Mouse (Mus musculus) forebrain, embryonic 12.5 days (tissue): ENCODE results near the gene Tctex1d4. TPM values are rescaled to one million over a fixed set of nuclear protein-coding genes. Genes with fewer than 3 reads are reported as not detected.

ENCODE experiments used
- ATAC-seq: fragments of 200-750 bp; cut with Nextera tagmentation; 2 replicates; pipeline ENCODE4 v1.8.0; 2017; ENCODE audit warnings: moderate TSS enrichment; ENCODE audit not compliant: low FRiP score
- H3K27ac ChIP-seq: fragments of 300-500 bp; sonication (generic); 2 replicates; pipeline ENCODE4 v1.5.1; 2016; ENCODE audit warnings: mild to moderate bottlenecking
- H3K27me3 ChIP-seq: fragments of 300-500 bp; sonication (generic); 2 replicates; pipeline ENCODE4 v1.6.1; 2016; ENCODE audit warnings: mild to moderate bottlenecking
- H3K36me3 ChIP-seq: fragments of 300-500 bp; sonication (generic); replicated peaks from 2 replicates; pipeline ENCODE4 v1.6.1; 2016; ENCODE audit warnings: mild to moderate bottlenecking
- H3K4me1 ChIP-seq: fragments of 300-500 bp; sonication (generic); 2 replicates; pipeline ENCODE4 v1.6.1; 2016
- H3K4me2 ChIP-seq: fragments of 300-500 bp; sonication (generic); 2 replicates; pipeline ENCODE4 v1.6.1; 2016; ENCODE audit warnings: mild to moderate bottlenecking, moderate library complexity
- H3K4me3 ChIP-seq: fragments of 300-500 bp; sonication (generic); replicated peaks from 2 replicates; pipeline ENCODE4 v1.5.1; 2016; ENCODE audit warnings: mild to moderate bottlenecking
- H3K9ac ChIP-seq: fragments of 300-500 bp; sonication (generic); 2 replicates; pipeline ENCODE4 v1.6.1; 2016; ENCODE audit warnings: mild to moderate bottlenecking
- H3K9me3 ChIP-seq: fragments of 300-500 bp; sonication (generic); 2 replicates; pipeline ENCODE4 v1.6.1; 2016
- WGBS: fragments of 180-500 bp; shearing (Covaris S2); methylation state at CpG from one replicate; pipeline ENCODE4 v1.1.7; 2016; 5-methylcytosine and 5-hydroxymethylcytosine counted together
- polyA plus RNA-seq: library from polyadenylated mRNA; unstranded; fragments of >200 nt; fragmentation: Nextera tagmentation; extraction: Ambion mirVana; gene quantifications from 2 replicates; pipeline ENCODE4 v1.2.1, GENCODE M21; 2016

The Tctex1d4 gene
- polyA plus RNA-seq, 1 experiment from 2014 or later, result not detected

DNA sequence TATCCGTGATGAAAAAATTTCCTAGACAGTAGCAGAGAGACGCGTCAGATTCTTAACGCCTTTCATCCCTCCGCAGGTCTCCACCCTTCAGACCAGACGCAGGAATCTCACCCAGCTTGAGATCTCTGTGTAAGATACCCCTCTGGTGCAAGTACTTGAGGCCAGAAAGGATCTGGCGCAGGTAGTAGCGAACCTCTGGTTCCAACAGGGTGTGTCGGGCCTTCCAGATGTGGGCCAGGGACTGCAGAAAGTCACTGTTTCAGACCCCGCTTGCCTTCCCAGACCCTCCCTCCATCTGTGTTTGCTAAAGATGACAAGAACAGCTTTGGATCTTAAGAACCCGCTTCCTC lies 6.2 kb downstream of the Tctex1d4 start:
- Histone ChIP-seq H3K27ac (no peak overlapping the region), H3K4me1 (peaks cover 38% of the 10 kb centered on the region), H3K4me3 (peak overlapping the region; percentile 87), H3K27me3 (peaks cover 31% of the 10 kb centered on the region), H3K9me3 (no peaks in the 10 kb centered on the region), H3K9ac (peak overlapping the region; percentile 83), H3K4me2 (peak overlapping the region; percentile 93), H3K36me3 (peaks cover 22% of the 10 kb centered on the region)
- ATAC-seq, result no peak
- 5% methylated on average over 11 of the region's 11 CpGs for WGBS

GRCm38 (mm10) chr4:117133366-117133796 lies 6.8 kb downstream of the Tctex1d4 start:
- under 1% methylated on average over 41 of the region's 42 CpGs for WGBS
- peaks cover 38% of the 10 kb centered on the region for H3K4me1 ChIP-seq

DNA sequence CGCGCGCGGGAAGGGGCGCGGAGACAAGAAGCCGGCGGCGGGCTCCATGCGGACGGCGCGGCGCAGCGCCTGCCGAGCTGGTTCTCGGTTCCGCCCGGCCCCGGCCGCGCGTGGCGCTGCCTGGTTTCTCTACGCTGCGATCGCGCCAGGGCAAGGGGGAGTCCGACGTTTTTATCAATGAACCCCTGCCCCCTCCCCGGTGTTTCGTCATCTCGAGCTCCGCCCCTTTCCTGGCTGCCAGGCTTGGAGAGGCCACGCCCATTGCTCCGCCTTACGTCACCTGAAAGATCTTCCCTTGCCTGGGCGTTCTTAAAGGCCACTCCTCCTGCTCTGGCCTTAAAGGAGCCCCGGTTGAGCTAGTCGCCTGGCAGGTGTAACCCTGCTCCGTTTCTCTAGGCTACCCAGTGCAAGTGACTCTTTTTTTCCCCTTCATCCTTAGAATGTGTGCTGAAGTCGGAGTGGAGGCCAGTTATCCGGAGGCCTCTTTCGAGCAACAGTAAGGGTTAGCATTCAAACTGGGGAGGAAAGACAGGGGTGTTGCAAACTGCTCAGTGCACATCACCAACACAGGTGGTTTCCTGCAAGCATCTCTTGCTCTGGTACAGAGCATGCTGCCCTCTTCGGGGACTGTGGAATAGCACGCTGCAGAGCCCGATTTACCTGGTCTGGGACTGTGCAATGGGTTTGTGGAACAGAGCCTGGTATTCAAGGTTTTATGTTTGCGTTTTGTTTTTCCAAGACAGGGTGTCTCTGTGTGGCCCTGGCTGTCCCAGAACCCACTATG lies 7.4 kb downstream of the Tctex1d4 start, which contains the start of gene Plk3:
Gene Plk3 (minus strand): TSS at position 147 of the 784 bp plus-strand sequence.
- Histone ChIP-seq H3K36me3 (peaks cover 11% of the 10 kb centered on the region), H3K4me2 (peak within 1 kb of the TSS; percentile 93), H3K9me3 (no peaks in the 10 kb centered on the region), H3K4me3 (peak within 1 kb of the TSS; percentile 87), H3K27ac (peak within 1 kb of the TSS; percentile 59; the same call in 1 of the 2 replicates), H3K9ac (peak within 1 kb of the TSS; percentile 83), H3K27me3 (peaks cover 31% of the 10 kb centered on the region), H3K4me1 (peaks cover 38% of the 10 kb centered on the region)
- WGBS, result 1% methylated on average over 46 of the region's 48 CpGs
- ATAC-seq, result peak; percentile 90

More at GRCm38 (mm10) chr4:117133366-117133796, 6.8 kb downstream of the Tctex1d4 start:
- Histone ChIP-seq H3K27ac (peak overlapping the region; percentile 59; the same call in 1 of the 2 replicates), H3K27me3 (peaks cover 31% of the 10 kb centered on the region), H3K9ac (peak overlapping the region; percentile 83), H3K36me3 (peaks cover 18% of the 10 kb centered on the region), H3K4me3 (peak overlapping the region; percentile 87), H3K4me2 (peak overlapping the region; percentile 93), H3K9me3 (no peaks in the 10 kb centered on the region)
- peak; percentile 40 for ATAC-seq

DNA sequence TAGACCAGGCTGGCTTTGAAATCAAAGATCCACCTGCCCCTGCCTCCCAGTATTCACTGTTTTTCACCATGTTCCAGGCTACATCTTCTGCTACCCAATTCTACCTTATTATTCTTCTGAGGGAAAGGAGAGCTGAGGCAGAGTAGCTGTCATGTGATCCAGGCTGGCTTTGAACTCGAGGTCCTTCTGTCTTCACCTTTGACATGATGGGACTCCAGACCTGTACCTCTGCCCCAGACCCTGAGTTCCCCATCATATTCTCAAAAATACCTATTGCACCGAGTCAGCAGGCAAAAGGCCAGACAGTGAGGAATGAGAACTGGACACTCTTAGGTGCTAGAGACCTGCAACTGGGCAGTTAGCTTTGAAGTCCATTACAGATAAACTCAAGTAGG lies 8.0 kb downstream of the Tctex1d4 start:
- H3K36me3 ChIP-seq, result peaks cover 8% of the 10 kb centered on the region; the same call in 1 of the 2 replicates
- peaks cover 38% of the 10 kb centered on the region for H3K4me1 ChIP-seq
- H3K27ac ChIP-seq, result no peak overlapping the region
- H3K4me3 ChIP-seq, result no peak overlapping the region; the same call in 1 of the 2 replicates
- H3K9me3 ChIP-seq, result no peaks in the 10 kb centered on the region
- H3K4me2 ChIP-seq, result peak overlapping the region; percentile 93
- H3K9ac ChIP-seq, result no peak overlapping the region
- peaks cover 31% of the 10 kb centered on the region for H3K27me3 ChIP-seq
- WGBS, result 43% methylated on average over 2 of the region's 2 CpGs
- ATAC-seq, result no peak

DNA sequence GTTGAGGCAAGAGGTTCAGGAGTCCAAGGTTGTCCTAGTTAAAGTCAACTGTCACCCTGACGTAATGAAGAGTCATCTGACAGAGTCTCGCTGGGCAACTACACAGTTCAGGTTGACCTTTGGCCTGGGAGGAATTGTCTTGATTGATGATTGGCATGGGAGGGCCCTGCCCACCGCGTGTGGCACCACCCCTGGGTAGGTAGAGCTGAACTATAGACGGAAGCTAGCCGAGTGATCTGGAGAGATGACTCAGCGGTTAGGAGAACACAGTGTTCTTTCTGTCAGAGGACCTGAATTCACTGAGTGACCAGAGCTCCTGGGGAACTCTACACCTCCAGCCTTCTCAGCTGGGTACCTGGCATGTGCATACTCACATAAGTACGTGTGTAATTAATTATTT lies 9.4 kb downstream of the Tctex1d4 start:
- 37% methylated on average over 8 of the region's 8 CpGs for WGBS
- H3K27ac ChIP-seq, result no peak overlapping the region
- peaks cover 24% of the 10 kb centered on the region for H3K27me3 ChIP-seq
- H3K36me3 ChIP-seq, result no peaks in the 10 kb centered on the region
- ATAC-seq, result no peak
- H3K9ac ChIP-seq, result no peak overlapping the region
- peaks cover 28% of the 10 kb centered on the region for H3K4me1 ChIP-seq
- H3K4me3 ChIP-seq, result no peak overlapping the region
- H3K4me2 ChIP-seq, result no peak overlapping the region
- no peaks in the 10 kb centered on the region for H3K9me3 ChIP-seq

GRCm38 (mm10) chr4:117138295-117139216 lies 12.0 kb downstream of the Tctex1d4 start:
- Histone ChIP-seq H3K9ac (no peak overlapping the region), H3K27ac (no peak overlapping the region), H3K4me1 (peaks cover 6% of the 10 kb centered on the region), H3K9me3 (no peaks in the 10 kb centered on the region), H3K36me3 (no peaks in the 10 kb centered on the region), H3K4me3 (no peak overlapping the region), H3K4me2 (no peak overlapping the region), H3K27me3 (peaks cover 17% of the 10 kb centered on the region)
- WGBS, result 76% methylated on average over 16 of the region's 17 CpGs
- no peak for ATAC-seq

- no peak overlapping the region for H3K27ac ChIP-seq
- no peak overlapping the region for H3K4me2 ChIP-seq
- no peak for ATAC-seq
- peaks cover 3% of the 10 kb centered on the region for H3K4me1 ChIP-seq
- H3K36me3 ChIP-seq, result no peaks in the 10 kb centered on the region
- 0% methylated on average over 2 of the region's 2 CpGs for WGBS
- no peak overlapping the region for H3K4me3 ChIP-seq
- no peaks in the 10 kb centered on the region for H3K9me3 ChIP-seq
- H3K9ac ChIP-seq, result no peak overlapping the region
- peaks cover 20% of the 10 kb centered on the region for H3K27me3 ChIP-seq
Measured at GRCm38 (mm10) chr4:117139217-117139612, 12.6 kb downstream of the Tctex1d4 start.

DNA sequence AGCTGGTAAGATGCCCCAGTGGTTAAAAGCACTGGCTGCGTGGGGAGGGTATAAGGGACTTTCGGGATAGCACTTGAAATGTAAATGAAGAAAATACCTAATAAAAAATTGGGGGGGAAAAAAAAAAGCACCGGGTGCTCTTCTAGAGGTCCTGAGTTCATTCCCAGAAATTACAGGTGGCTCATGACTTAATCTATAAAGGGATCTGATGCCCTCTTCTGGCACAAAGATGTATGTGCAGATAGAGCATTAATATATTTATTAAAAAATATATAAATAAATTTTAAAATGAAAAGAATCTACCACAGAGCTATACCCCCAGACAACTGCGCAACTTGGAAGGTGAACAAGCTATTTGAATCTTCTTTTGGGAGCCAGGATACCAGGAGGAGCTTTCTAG lies 14.0 kb downstream of the Tctex1d4 start:
- 41% methylated on average over 4 of the region's 4 CpGs for WGBS
- Histone ChIP-seq H3K4me1 (no peaks in the 10 kb centered on the region), H3K27ac (no peak overlapping the region), H3K36me3 (no peaks in the 10 kb centered on the region), H3K9ac (no peak overlapping the region), H3K4me2 (no peak overlapping the region), H3K27me3 (peaks cover 16% of the 10 kb centered on the region), H3K4me3 (no peak overlapping the region), H3K9me3 (no peaks in the 10 kb centered on the region)
- ATAC-seq, result no peak

GRCm38 (mm10) chr4:117143023-117143422 lies 16.4 kb downstream of the Tctex1d4 start:
- no peaks in the 10 kb centered on the region for H3K4me1 ChIP-seq
- no peak overlapping the region for H3K27ac ChIP-seq
- H3K9me3 ChIP-seq, result no peaks in the 10 kb centered on the region
- H3K9ac ChIP-seq, result no peak overlapping the region
- H3K36me3 ChIP-seq, result no peaks in the 10 kb centered on the region
- H3K27me3 ChIP-seq, result peaks cover 13% of the 10 kb centered on the region; the same call in 1 of the 2 replicates
- no peak for ATAC-seq
- H3K4me2 ChIP-seq, result no peak overlapping the region
- H3K4me3 ChIP-seq, result no peak overlapping the region
- WGBS, result 71% methylated on average over 7 of the region's 7 CpGs

DNA sequence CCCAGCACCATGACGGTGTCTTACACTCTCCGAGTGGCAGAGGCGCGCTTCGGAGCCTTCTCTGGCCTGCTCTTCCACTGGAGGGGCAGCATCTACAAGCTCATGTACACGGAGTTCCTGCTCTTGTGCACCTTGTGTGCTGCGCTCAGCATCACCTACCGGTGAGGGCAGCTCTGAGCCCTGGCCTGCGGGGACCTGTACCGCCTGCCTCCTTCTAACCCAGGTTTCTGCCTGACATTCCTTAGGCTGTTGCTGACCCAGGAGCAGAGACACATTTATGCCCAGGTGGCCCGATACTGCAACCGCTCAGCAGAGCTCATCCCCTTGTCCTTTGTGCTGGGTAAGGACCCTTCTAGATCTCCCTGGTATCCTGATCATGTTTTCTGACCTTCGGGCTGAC lies 18.7 kb downstream of the Tctex1d4 start:
- H3K27me3 ChIP-seq, result peaks cover 13% of the 10 kb centered on the region; the same call in 1 of the 2 replicates
- no peak overlapping the region for H3K4me3 ChIP-seq
- no peak overlapping the region for H3K4me2 ChIP-seq
- H3K36me3 ChIP-seq, result peaks cover 19% of the 10 kb centered on the region
- no peaks in the 10 kb centered on the region for H3K9me3 ChIP-seq
- no peak for ATAC-seq
- no peaks in the 10 kb centered on the region for H3K4me1 ChIP-seq
- 93% methylated on average over 13 of the region's 13 CpGs for WGBS
- H3K9ac ChIP-seq, result no peak overlapping the region
- H3K27ac ChIP-seq, result no peak overlapping the region

GRCm38 (mm10) chr4:117146176-117146575 lies 19.6 kb downstream of the Tctex1d4 start:
- ATAC-seq, result no peak
- H3K27ac ChIP-seq, result no peak overlapping the region
- 29% methylated on average over 15 of the region's 15 CpGs for WGBS
- H3K4me2 ChIP-seq, result no peak overlapping the region
- peaks cover 13% of the 10 kb centered on the region; the same call in 1 of the 2 replicates for H3K27me3 ChIP-seq
- no peaks in the 10 kb centered on the region for H3K4me1 ChIP-seq
- no peak overlapping the region for H3K4me3 ChIP-seq
- no peak overlapping the region for H3K9ac ChIP-seq
- no peaks in the 10 kb centered on the region for H3K9me3 ChIP-seq
- H3K36me3 ChIP-seq, result peaks cover 28% of the 10 kb centered on the region
